Mouse (Mus musculus): ENCODE data around the gene Farp1.

Farp1 gene

GRCm38 (mm10) chr14:121310325-121311080, 275.5 kb downstream of the Farp1 start:
- no peak for DNase-seq (ENCODE audit: low read depth, low spot score)

GRCm38 (mm10) chr14:121311083-121311482, 276.1 kb downstream of the Farp1 start:
- no peak for DNase-seq (ENCODE audit: low read depth, low spot score)

GRCm38 (mm10) chr14:121313283-121313682, 278.3 kb downstream of the Farp1 start:
- DNase-seq (ENCODE audit: low read depth, low spot score): no peak

- no peak for DNase-seq (ENCODE audit: low read depth, low spot score)
Measured at GRCm38 (mm10) chr14:121314934-121315333, 279.9 kb downstream of the Farp1 start.

- no peak for DNase-seq (ENCODE audit: low read depth, low spot score)
Measured at GRCm38 (mm10) chr14:121316136-121316535, 281.1 kb downstream of the Farp1 start.

- no peak for DNase-seq (ENCODE audit: low read depth, low spot score)
Measured at GRCm38 (mm10) chr14:121316631-121317311, 281.8 kb downstream of the Farp1 start.

- no peak for DNase-seq (ENCODE audit: low read depth, low spot score)
Measured at GRCm38 (mm10) chr14:121317312-121317671, 282.3 kb downstream of the Farp1 start.

GRCm38 (mm10) chr14:121318382-121318781, 283.4 kb downstream of the Farp1 start:
- DNase-seq (ENCODE audit: low read depth, low spot score): no peak

- DNase-seq (ENCODE audit: low read depth, low spot score): no peak
Measured at GRCm38 (mm10) chr14:121322150-121322549, 287.1 kb downstream of the Farp1 start.

GRCm38 (mm10) chr14:121322641-121323040, 287.6 kb downstream of the Farp1 start:
- no peak for DNase-seq (ENCODE audit: low read depth, low spot score)

GRCm38 (mm10) chr14:121324521-121325330, 289.7 kb downstream of the Farp1 start:
- no peak for DNase-seq (ENCODE audit: low read depth, low spot score)

GRCm38 (mm10) chr14:121326432-121326831, 291.4 kb downstream of the Farp1 start:
- DNase-seq (ENCODE audit: low read depth, low spot score): no peak

GRCm38 (mm10) chr14:121328878-121329277, 293.9 kb downstream of the Farp1 start:
- no peak for DNase-seq (ENCODE audit: low read depth, low spot score)

GRCm38 (mm10) chr14:121329401-121330089, 294.5 kb downstream of the Farp1 start:
- DNase-seq (ENCODE audit: low read depth, low spot score): no peak

GRCm38 (mm10) chr14:121330090-121330408, 295.0 kb downstream of the Farp1 start:
- no peak for DNase-seq (ENCODE audit: low read depth, low spot score)
